Mouse (Mus musculus): ENCODE measurements around the gene Hist1h2bn. TPM values are rescaled to one million over a fixed set of nuclear protein-coding genes. Genes with fewer than 3 reads are reported as not detected.
A peak's percentile ranks its signal among the peaks of the same experiment; 100 is the strongest.
"Not testable (repeated sequence)": the region's sequence is repeated elsewhere in the genome, so short reads cannot be mapped to it uniquely, and the experiment has no call there.

Hist1h2bn gene
- total RNA-seq (2021): 1 to 10 TPM; 6.3 to 9.2 TPM
- long read RNA-seq, experiment 1: 0 reads
- long read RNA-seq, experiment 2: 0 reads

DNA sequence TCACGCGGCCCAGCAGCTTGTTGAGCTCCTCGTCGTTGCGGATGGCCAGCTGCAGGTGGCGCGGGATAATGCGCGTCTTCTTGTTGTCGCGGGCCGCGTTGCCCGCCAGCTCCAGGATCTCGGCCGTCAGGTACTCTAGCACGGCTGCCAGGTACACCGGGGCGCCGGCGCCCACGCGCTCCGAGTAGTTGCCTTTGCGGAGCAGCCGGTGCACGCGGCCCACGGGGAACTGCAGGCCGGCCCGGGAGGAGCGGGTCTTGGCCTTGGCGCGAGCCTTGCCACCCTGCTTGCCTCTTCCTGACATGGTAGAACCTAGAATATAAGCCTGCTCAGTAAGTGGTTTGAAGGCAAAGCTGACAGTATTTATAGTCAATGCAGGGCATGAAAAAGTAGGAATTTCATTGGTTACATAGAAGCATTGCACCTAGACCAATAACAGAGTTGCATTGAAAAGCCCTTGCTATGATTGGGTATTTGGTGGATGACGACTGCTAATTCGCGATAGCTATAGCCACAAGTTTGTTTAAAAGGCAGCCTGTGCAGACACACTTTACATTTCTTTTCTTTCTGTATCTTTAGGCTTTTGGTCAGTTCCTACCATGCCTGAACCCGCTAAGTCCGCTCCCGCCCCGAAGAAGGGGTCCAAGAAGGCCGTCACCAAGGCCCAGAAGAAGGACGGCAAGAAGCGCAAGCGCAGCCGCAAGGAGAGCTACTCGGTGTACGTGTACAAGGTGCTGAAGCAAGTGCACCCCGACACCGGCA, at the start of gene Hist1h2bn, which contains the start of gene Hist1h2ak:
Gene Hist1h2bn (plus strand): TSS at position 600 of the 762 bp plus-strand sequence.
Gene Hist1h2ak (minus strand): TSS at position 304 of the 762 bp plus-strand sequence.
- peak; percentile 62 to 73 for DNase-seq (ENCODE audit: low spot score in 2 of 2)

- DNase-seq (ENCODE audit: low spot score in 2 of 2): no peak
These were observed 47.3 kb upstream of the Hist1h2bn start for GRCm38 (mm10) chr13:21706669-21707068.

DNA sequence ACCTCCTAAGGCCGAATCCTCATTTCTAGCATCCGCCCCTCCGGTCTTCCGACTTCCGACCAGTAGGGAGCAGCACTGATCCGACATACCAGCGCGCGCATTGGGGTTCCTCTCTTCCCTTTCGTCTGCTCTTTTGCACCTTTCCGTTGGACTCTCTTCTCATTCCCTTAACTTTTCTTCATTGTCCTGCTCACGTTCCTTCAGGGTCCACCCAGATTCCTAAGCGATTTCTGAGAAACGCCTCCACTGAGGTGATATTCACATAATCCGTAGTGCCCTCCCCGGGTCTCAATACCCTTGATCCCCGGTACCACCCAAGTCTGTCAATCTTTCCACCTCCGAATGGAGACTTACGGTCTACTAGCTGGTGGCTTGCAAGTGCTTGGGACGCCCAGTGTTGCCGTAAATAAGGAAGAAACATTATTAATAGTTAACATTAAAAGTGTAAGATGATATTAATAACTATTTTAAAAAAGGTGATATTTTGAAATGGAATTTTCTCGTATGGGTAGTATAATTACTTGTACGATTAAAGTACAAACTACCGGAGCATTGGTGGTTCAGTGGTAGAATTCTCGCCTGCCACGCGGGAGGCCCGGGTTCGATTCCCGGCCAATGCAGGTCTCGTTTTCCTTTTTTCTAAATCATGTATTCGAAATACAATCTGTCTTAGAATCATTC, 43.8 kb upstream of the Hist1h2bn start:
- peak; percentile 90 to 91 for DNase-seq (ENCODE audit: low spot score in 2 of 2)

GRCm38 (mm10) chr13:21710821-21711525, 43.0 kb upstream of the Hist1h2bn start:
- DNase-seq (ENCODE audit: low spot score in 2 of 2): peak; percentile 77 to 84

GRCm38 (mm10) chr13:21711698-21712097, 42.2 kb upstream of the Hist1h2bn start:
- DNase-seq (ENCODE audit: low spot score in 2 of 2): no peak

- DNase-seq (ENCODE audit: low spot score in 2 of 2): peak; percentile 69 to 72
These were observed 39.2 kb upstream of the Hist1h2bn start for GRCm38 (mm10) chr13:21714725-21715124.

DNA sequence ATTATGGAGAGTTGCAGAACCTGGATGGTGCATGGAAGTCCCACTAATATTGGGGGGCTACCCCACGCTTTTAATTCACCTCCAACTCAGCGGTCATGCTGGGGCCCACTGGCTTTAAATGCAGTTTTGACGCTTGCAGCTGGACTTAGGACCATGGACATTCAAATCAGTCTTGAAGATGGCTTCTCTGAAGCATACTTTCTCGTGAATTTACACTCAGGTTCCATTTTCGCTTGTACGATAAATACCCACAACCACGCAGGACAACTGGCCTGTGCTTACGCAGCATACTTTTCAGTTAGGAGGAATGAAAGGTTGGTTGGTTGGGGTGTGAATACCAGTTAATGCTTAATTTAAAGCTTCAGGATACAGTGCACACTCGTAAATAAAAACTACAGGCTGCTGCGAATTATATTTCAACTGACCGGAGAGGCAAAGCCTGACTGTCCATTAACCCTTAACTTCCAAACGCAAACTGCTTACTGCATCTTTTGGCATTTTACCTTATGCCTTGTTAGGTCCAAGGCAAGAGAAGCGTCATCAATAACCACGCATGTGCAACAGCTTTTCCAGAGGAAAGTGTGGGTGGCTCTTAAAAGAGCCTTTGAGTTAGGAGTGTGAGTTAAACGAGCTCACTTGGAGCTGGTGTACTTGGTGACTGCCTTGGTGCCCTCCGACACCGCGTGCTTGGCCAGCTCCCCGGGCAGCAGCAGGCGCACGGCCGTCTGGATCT, 38.6 kb upstream of the Hist1h2bn start:
- no peak for DNase-seq (ENCODE audit: low spot score in 2 of 2)

DNA sequence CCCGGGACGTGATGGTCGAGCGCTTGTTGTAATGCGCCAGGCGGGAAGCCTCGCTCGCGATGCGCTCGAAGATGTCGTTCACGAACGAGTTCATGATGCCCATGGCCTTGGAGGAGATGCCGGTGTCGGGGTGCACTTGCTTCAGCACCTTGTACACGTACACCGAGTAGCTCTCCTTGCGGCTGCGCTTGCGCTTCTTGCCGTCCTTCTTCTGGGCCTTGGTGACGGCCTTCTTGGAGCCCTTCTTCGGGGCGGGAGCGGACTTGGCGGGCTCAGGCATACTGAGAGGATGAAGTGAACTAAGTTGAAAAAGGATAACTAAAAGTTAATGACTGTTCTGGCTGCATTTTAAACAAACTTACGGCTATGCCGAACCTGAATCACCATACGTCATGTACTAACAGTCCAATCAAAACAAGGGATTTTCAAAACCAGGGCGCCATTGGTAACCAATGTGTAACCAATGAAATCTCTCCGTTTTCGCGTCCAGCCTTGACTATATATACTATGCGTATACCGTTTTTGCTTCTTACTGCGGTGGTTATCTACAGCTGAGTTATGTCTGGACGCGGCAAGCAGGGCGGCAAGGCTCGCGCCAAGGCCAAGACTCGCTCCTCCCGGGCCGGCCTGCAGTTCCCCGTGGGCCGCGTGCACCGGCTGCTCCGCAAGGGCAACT, 37.9 kb upstream of the Hist1h2bn start, which contains the start of the genes Hist1h2bl and Hist1h2ai:
Gene Hist1h2bl (minus strand): TSS at position 280 of the 676 bp plus-strand sequence.
Gene Hist1h2ai (plus strand): TSS at position 559 of the 676 bp plus-strand sequence.
- peak; percentile 74 to 83 for DNase-seq (ENCODE audit: low spot score in 2 of 2)

DNA sequence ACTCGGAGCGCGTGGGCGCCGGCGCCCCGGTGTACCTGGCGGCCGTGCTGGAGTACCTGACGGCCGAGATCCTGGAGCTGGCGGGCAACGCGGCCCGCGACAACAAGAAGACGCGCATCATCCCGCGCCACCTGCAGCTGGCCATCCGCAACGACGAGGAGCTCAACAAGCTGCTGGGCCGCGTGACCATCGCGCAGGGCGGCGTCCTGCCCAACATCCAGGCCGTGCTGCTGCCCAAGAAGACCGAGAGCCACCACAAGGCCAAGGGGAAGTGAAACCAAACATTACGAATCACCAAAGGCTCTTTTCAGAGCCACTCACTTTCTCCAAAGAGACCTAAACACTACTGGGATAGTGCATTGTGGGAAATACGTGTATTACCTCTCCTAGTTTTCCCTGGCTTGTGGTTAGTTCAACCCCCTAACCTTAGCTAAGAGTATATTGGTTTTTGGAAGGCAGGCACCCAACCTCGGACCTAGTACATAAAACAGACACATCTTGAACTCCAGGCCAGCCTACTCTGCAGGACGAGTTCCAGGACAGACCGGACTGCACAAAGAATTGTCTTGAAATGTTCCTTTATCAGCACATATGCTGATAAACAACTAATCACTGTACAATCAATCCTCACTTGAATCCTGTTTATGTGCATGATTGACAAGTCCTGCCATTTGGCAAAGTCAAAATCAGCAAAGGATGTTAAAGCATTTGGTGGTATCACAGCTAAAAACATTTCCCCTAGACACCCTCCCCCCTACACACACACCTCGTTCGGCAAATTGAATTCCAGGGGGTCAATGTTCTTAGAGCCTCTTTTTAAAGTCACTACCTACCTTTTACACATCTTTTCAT, 37.2 kb upstream of the Hist1h2bn start:
- peak in 1 of 2 experiments; percentile 8 for DNase-seq (ENCODE audit: low spot score in 2 of 2)

GRCm38 (mm10) chr13:21717397-21718357, 36.2 kb upstream of the Hist1h2bn start, which contains the start of gene Hist1h3h:
Gene Hist1h3h, plus strand, starts transcription at chr13:21717659.
- DNase-seq (ENCODE audit: low spot score in 2 of 2): peak; percentile 83 to 92

GRCm38 (mm10) chr13:21718381-21719080, 35.4 kb upstream of the Hist1h2bn start:
- DNase-seq (ENCODE audit: low spot score in 2 of 2): no peak

- not testable (repeated sequence) for DNase-seq (ENCODE audit: low spot score in 2 of 2)
These were observed 32.7 kb upstream of the Hist1h2bn start for GRCm38 (mm10) chr13:21721107-21721756.

DNA sequence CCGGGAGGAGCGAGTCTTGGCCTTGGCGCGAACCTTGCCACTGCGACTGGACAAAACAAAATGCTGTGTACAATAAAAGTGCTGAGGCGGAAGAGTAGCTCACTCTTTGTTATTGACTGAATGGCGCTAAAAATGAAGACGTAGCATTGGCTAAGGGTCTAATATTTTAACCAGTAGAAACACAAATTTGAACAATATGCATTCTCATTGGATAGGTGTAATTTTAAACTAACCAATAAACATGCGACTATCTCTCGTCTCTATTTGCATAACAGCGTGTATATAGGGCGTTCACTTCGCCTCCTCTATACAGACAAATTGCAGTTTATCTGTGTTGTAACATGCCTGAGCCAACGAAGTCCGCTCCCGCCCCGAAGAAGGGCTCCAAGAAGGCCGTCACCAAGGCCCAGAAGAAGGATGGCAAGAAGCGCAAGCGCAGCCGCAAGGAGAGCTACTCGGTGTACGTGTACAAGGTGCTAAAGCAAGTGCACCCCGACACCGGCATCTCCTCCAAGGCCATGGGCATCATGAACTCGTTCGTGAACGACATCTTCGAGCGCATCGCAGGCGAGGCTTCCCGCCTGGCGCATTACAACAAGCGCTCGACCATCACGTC, 32.1 kb upstream of the Hist1h2bn start, which contains the start of gene Hist1h2bm:
Gene Hist1h2bm (plus strand): TSS at position 288 of the 616 bp plus-strand sequence.
- DNase-seq (ENCODE audit: low spot score in 2 of 2): peak; percentile 54 to 55

DNA sequence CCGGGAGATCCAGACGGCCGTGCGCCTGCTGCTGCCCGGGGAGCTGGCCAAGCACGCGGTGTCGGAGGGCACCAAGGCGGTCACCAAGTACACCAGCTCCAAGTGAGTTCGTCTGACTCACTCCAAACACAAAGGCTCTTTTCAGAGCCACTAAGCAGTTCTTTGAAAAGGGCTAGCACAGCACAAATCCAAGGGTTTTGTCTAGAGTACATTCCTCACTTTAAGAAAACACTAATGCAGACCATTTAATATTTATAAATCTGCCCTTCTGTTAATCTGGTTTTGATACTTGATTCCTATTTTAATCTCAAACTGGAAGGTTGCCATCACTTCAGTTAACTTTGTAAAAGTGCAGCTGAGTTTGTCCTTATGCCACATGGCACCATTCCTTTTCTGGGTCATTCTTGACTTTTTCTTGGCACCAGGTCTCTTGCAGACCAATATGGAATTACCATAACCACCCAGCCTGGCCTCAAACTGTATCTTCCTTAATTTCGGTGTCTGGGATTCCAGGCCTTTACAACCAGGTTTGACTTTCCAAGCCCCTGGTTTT, 31.5 kb upstream of the Hist1h2bn start:
- no peak for DNase-seq (ENCODE audit: low spot score in 2 of 2)

- no peak for DNase-seq (ENCODE audit: low spot score in 2 of 2)
These were observed 30.7 kb upstream of the Hist1h2bn start for GRCm38 (mm10) chr13:21722993-21723836.

Data from left cerebral cortex, adult 18-20 months (tissue).